Mouse (Mus musculus): ENCODE results near the gene Pax2. TPM values are rescaled to one million over a fixed set of nuclear protein-coding genes. Genes with fewer than 3 reads are reported as not detected.

Gene Pax2
- total and polyA plus RNA-seq, 3 experiments = not detected

- Histone ChIP-seq H3K4me3 (replicated peaks in 1 of 3; ENCODE audit: low read depth in 2 of 3, low read length in 2 of 3, poor library complexity in 1 of 3) (no peak overlapping the region), H3K27me3 (replicated peaks) (peaks cover 4% of the 10 kb centered on the region), H3K27ac (ENCODE audit: insufficient read depth, low read depth) (no peak overlapping the region), H3K4me1 (ENCODE audit: control insufficient read depth in 1 of 2, insufficient read depth in 2 of 2) (peaks cover 22 to 49% of the 10 kb centered on the region in 2 experiments), H3K4me2 (ENCODE audit: insufficient read depth, low read depth, poor library complexity, severe bottlenecking) (no peak overlapping the region), H3K9me3 (replicated peaks; ENCODE audit: low read length) (no peaks in the 10 kb centered on the region), H3K36me3 (replicated peaks in 1 of 2; ENCODE audit: control insufficient read depth in 1 of 2, insufficient read depth in 1 of 2, low read length in 1 of 2) (no peaks in the 10 kb centered on the region), H3K79me2 (replicated peaks; ENCODE audit: control insufficient read depth, extremely low read depth, insufficient read depth, poor library complexity, severe bottlenecking) (no peaks in the 10 kb centered on the region), H3K9ac (ENCODE audit: insufficient read depth, low read depth) (no peak overlapping the region)
- dilution Hi-C loops (cut with MboI; ENCODE audit: extremely low pct_ligation_motif_present, extremely low pct_unique_long_range_greater_than_20kb, low sequenced_read_pairs) = no loop called here
- DNase-seq (ENCODE audit: extremely low read depth) = no peak
- in situ Hi-C loops (cut with MboI; ENCODE audit: low pct_ligation_motif_present, low pct_unique_long_range_greater_than_20kb, low sequenced_read_pairs) = no loop called here
- TF ChIP-seq HCFC1 (IDR thresholded peaks at IDR 0.05; ENCODE audit: low read depth, low read length) (no peak), MAZ (IDR thresholded peaks at IDR 0.05; ENCODE audit: low read depth, low read length) (no peak), RAD21 (IDR thresholded peaks at IDR 0.05; ENCODE audit: low read depth, low read length) (no peak)
Measured at GRCm38 (mm10) chr19:44823657-44824056, 67.8 kb downstream of the Pax2 start.

- Histone ChIP-seq H3K79me2 (replicated peaks; ENCODE audit: control insufficient read depth, extremely low read depth, insufficient read depth, poor library complexity, severe bottlenecking) (no peaks in the 10 kb centered on the region), H3K9me3 (replicated peaks; ENCODE audit: low read length) (no peaks in the 10 kb centered on the region), H3K4me2 (ENCODE audit: insufficient read depth, low read depth, poor library complexity, severe bottlenecking) (no peak overlapping the region), H3K27me3 (replicated peaks) (peaks cover 4% of the 10 kb centered on the region), H3K4me3 (replicated peaks in 1 of 3; ENCODE audit: low read depth in 2 of 3, low read length in 2 of 3, poor library complexity in 1 of 3) (no peak overlapping the region), H3K9ac (ENCODE audit: insufficient read depth, low read depth) (no peak overlapping the region), H3K36me3 (replicated peaks in 1 of 2; ENCODE audit: control insufficient read depth in 1 of 2, insufficient read depth in 1 of 2, low read length in 1 of 2) (no peaks in the 10 kb centered on the region), H3K27ac (ENCODE audit: insufficient read depth, low read depth) (no peak overlapping the region), H3K4me1 (ENCODE audit: control insufficient read depth in 1 of 2, insufficient read depth in 2 of 2) (peaks cover 8 to 35% of the 10 kb centered on the region in 2 experiments)
- in situ Hi-C loops (cut with MboI; ENCODE audit: low pct_ligation_motif_present, low pct_unique_long_range_greater_than_20kb, low sequenced_read_pairs) = no loop called here
- no peak for DNase-seq (ENCODE audit: extremely low read depth)
- dilution Hi-C loops (cut with MboI; ENCODE audit: extremely low pct_ligation_motif_present, extremely low pct_unique_long_range_greater_than_20kb, low sequenced_read_pairs) = no loop called here
- TF ChIP-seq POLR2AphosphoS2 (IDR thresholded peaks at IDR 0.05; ENCODE audit: low read depth, low read length) (no peak), TCF12 (IDR thresholded peaks at IDR 0.05; ENCODE audit: low read depth, low read length) (no peak), SMC3 (IDR thresholded peaks at IDR 0.05; ENCODE audit: low read depth, low read length) (no peak), ETS1 (conservative IDR thresholded peaks at IDR 0.05; ENCODE audit: low read depth, low read length) (no peak), MAFK (IDR thresholded peaks at IDR 0.05; ENCODE audit: insufficient replicate concordance, low read length) (no peak), EP300 (IDR thresholded peaks at IDR 0.05; ENCODE audit: low read length) (no peak), UBTF (IDR thresholded peaks at IDR 0.05; ENCODE audit: low read depth, low read length) (no peak), GABPA (IDR thresholded peaks at IDR 0.05; ENCODE audit: insufficient replicate concordance, low read depth, low read length) (no peak), SIN3A (IDR thresholded peaks at IDR 0.05; ENCODE audit: low read length) (no peak), NRF1 (IDR thresholded peaks at IDR 0.05; ENCODE audit: low read depth, low read length) (no peak), ZKSCAN1 (IDR thresholded peaks at IDR 0.05; ENCODE audit: borderline replicate concordance, low read depth, low read length) (no peak), BHLHE40 (IDR thresholded peaks at IDR 0.05; ENCODE audit: low read depth, low read length) (no peak), JUN (IDR thresholded peaks at IDR 0.05; ENCODE audit: insufficient read depth, low read depth, low read length) (no peak), MAZ (IDR thresholded peaks at IDR 0.05; ENCODE audit: low read depth, low read length) (no peak), MXI1 (IDR thresholded peaks at IDR 0.05; ENCODE audit: low read depth, low read length) (no peak), ZNF384 (IDR thresholded peaks at IDR 0.05; ENCODE audit: low read depth, low read length) (no peak), CHD2 (IDR thresholded peaks at IDR 0.05; ENCODE audit: low read length) (no peak), USF2 (conservative IDR thresholded peaks at IDR 0.05; ENCODE audit: low read depth, low read length) (no peak), RAD21 (IDR thresholded peaks at IDR 0.05; ENCODE audit: low read depth, low read length) (no peak)
Measured at GRCm38 (mm10) chr19:44825216-44825768, 69.4 kb downstream of the Pax2 start.

All from CH12.LX (cell line).